Mouse (Mus musculus): ENCODE results near the gene Bnip3. TPM values are rescaled to one million over a fixed set of nuclear protein-coding genes. Genes with fewer than 3 reads are reported as not detected.
A peak's percentile ranks its signal among the peaks of the same experiment; 100 is the strongest.

Gene Bnip3
- polyA plus RNA-seq, 1 experiment from 2014 or later, result 63.0 TPM

- Histone ChIP-seq H3K27me3 (no peaks in the 10 kb centered on the region), H3K9me3 (no peaks in the 10 kb centered on the region), H3K27ac (no peak overlapping the region), H3K36me3 (replicated peaks) (peaks cover 37% of the 10 kb centered on the region), H3K4me3 (replicated peaks) (no peak overlapping the region), H3K4me2 (no peak overlapping the region), H3K9ac (peak overlapping the region; percentile 12; the same call in 1 of the 2 replicates), H3K4me1 (peaks cover 37% of the 10 kb centered on the region)
- no peak for ATAC-seq (ENCODE audit: low FRiP score)
These were observed 59.2 kb downstream of the Bnip3 start for GRCm38 (mm10) chr7:138850083-138850482.

DNA sequence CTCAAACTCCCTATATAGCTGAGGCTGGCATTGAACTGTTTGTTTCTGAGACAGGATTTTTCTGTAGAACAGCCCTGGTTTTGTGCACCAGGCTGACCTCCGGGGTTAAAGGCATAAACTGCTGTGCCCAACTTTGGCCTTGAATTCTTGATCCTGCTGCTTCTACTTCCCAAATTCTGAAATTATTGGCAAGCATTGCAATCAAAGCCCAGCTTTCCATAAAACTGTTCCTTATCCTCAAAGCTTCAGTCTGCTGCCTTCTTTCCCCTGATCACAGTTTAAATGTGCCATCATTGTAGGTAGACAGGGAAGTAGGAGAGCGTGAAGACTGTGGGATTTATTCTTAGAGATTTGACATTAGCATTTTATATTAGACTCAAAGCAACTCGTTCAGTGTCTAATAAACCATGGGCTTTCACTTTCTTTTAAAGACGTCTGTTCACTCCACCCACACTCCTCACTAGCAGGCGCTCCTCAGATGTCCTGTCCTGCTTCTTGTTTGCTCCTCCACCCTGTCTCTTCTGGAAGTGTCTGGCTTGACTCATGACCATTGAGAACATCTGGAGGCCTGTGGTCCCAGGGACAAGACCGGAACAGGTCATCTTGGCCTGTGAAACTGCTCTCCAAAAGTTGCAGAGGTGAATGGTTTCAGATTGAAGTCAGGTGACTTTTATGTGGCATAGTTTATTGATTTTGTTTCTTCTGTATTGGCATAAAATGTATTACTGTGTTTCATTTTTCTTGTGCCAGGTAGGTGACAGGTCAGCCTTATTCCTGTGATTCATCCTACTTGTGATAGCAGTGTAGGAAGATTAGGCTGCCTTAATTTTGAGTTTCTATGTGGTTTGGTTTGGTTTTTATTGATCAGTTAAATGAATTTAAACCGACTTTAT, 61.0 kb downstream of the Bnip3 start:
- no peaks in the 10 kb centered on the region for H3K27me3 ChIP-seq
- H3K4me1 ChIP-seq, result peaks cover 54% of the 10 kb centered on the region
- H3K36me3 ChIP-seq (replicated peaks), result peaks cover 28% of the 10 kb centered on the region
- H3K4me3 ChIP-seq (replicated peaks), result peak overlapping the region; percentile 99
- no peak overlapping the region for H3K9ac ChIP-seq
- no peaks in the 10 kb centered on the region for H3K9me3 ChIP-seq
- no peak overlapping the region for H3K27ac ChIP-seq
- H3K4me2 ChIP-seq, result peak overlapping the region; percentile 73
- no peak for ATAC-seq (ENCODE audit: low FRiP score)
- 82% methylated on average over 7 of the region's 7 CpGs for WGBS

- Histone ChIP-seq H3K36me3 (replicated peaks) (peaks cover 20% of the 10 kb centered on the region), H3K9me3 (no peaks in the 10 kb centered on the region), H3K4me1 (peaks cover 54% of the 10 kb centered on the region), H3K4me3 (replicated peaks) (peak overlapping the region; percentile 99), H3K27ac (0 out of 2 replicates have a peak overlapping the region, but pooled peaks have one; percentile 97), H3K9ac (peak overlapping the region; percentile 95), H3K4me2 (peak overlapping the region; percentile 73), H3K27me3 (no peaks in the 10 kb centered on the region)
- 63% methylated on average over 13 of the region's 13 CpGs for WGBS
- ATAC-seq (ENCODE audit: low FRiP score), result no peak
These were observed 61.8 kb downstream of the Bnip3 start for GRCm38 (mm10) chr7:138847316-138848027.

DNA sequence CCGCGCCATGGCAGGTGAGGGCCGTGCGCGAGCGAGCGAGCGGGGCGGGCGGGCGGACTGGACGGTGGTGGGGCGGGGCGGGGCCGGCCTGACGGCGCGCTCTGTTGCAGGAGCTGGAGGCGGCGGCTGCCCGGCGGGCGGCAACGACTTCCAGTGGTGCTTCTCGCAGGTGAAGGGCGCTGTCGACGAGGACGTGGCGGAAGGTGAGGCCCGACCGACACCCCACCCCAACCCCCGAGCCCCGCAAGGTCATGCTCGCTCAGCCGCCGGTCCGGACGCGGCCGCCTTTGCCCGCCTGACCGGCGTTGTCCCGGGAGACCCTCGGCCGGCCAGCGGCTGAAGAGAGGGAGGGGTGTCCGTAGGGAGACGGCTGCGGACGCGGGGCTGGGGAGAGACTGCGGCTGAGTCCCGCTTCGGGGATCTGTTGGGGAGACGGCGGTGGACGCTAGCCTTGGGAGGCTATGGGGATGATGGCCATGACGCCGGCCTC, 62.8 kb downstream of the Bnip3 start:
- Histone ChIP-seq H3K9ac (peak overlapping the region; percentile 95), H3K9me3 (no peaks in the 10 kb centered on the region), H3K36me3 (replicated peaks) (peaks cover 13% of the 10 kb centered on the region; the same call in 1 of the 2 replicates), H3K27me3 (no peaks in the 10 kb centered on the region), H3K4me2 (peak overlapping the region; percentile 73), H3K27ac (peak overlapping the region; percentile 97), H3K4me3 (replicated peaks) (peak overlapping the region; percentile 99), H3K4me1 (peaks cover 54% of the 10 kb centered on the region)
- WGBS, result 0% methylated on average over 35 of the region's 61 CpGs
- peak; percentile 86 for ATAC-seq (ENCODE audit: low FRiP score)

DNA sequence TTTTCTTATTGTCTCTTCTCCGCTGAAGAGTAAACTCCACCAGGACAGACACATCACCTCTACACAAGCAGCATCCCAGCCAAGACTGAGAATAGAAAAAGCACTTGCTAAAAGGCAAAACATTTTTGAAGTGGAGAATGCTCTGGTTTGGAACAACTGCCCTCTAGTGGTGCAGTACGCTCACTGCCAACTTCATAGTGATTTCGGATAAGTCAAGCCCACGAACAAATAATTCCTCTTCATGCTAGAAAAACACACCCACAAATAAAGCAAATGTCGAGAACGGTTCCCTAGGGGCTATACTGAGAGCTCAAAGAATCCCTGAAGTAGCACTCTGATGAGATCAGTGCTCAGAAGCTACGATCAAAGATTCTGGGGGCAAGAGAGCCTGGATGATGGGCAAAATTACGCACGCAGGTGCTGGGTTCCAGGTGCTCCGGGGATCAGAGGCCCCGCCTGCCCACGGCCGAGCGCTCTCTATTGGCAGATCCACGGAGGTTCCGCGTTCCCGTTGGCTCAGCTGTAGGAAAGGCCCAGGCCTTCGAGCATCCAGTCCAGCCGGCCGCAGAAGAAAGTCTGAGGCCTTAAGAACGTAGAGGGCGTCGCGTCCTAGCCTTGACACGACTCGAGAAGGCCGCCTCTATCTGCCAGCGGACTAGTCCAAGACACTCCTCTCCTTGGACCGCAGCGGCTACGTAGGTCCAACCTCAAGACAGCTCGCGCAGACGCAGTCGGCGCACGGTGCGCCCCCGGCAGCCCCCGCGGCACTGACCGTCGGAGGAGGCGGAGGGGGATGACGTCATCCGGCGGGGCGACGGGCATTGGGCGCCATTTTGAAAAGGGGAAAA, 63.6 kb downstream of the Bnip3 start, which contains the start of the genes Ppp2r2d and Mapk1ip1:
Gene Ppp2r2d (plus strand): TSS at position 536 of the 848 bp plus-strand sequence.
Gene Mapk1ip1 (minus strand): TSS at position 730 of the 848 bp plus-strand sequence.
- Histone ChIP-seq H3K9me3 (no peaks in the 10 kb centered on the region), H3K27me3 (no peaks in the 10 kb centered on the region), H3K27ac (peak within 1 kb of the TSS; percentile 97), H3K4me1 (peaks cover 54% of the 10 kb centered on the region), H3K4me2 (peak within 1 kb of the TSS; percentile 73), H3K36me3 (replicated peaks) (peaks cover 13% of the 10 kb centered on the region; the same call in 1 of the 2 replicates), H3K4me3 (replicated peaks) (peak within 1 kb of the TSS; percentile 99), H3K9ac (peak within 1 kb of the TSS; percentile 95)
- peak; percentile 94 for ATAC-seq (ENCODE audit: low FRiP score)
- under 1% methylated on average over 51 of the region's 51 CpGs for WGBS

DNA sequence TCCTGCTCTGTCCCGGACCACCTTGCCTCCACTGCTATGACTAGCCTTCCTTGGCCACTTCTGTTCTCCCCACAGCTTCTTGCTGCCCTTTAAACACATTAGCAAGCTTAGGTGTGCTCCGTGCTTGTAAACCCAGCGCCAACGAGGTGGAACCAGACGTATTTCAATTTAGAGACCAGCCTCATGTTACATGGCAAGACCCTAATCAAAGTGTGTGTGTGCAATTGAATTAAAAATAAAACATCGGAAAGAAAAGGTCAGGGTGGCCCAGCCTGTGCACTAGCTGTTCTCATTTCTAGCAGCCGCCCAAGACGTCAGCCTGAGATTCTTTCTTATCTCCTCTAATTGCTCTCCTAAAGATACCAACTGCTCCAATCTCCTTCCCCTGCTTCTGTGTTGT, 64.2 kb downstream of the Bnip3 start:
- 55% methylated on average over 8 of the region's 8 CpGs for WGBS
- H3K4me3 ChIP-seq (replicated peaks), result peak overlapping the region; percentile 99
- H3K4me1 ChIP-seq, result peaks cover 48% of the 10 kb centered on the region
- no peaks in the 10 kb centered on the region for H3K27me3 ChIP-seq
- peak overlapping the region; percentile 97 for H3K27ac ChIP-seq
- no peak for ATAC-seq (ENCODE audit: low FRiP score)
- H3K9me3 ChIP-seq, result no peaks in the 10 kb centered on the region
- H3K9ac ChIP-seq, result peak overlapping the region; percentile 95; the same call in 1 of the 2 replicates
- H3K36me3 ChIP-seq (replicated peaks), result peaks cover 7% of the 10 kb centered on the region; the same call in 1 of the 2 replicates
- peak overlapping the region; percentile 73 for H3K4me2 ChIP-seq

- H3K36me3 ChIP-seq (replicated peaks), result 0 out of 2 replicates have a peak, but pooled peaks cover under 1% of the 10 kb centered on the region
- no peak overlapping the region for H3K9ac ChIP-seq
- ATAC-seq (ENCODE audit: low FRiP score), result no peak
- no peak overlapping the region for H3K4me2 ChIP-seq
- H3K4me3 ChIP-seq (replicated peaks), result no peak overlapping the region
- H3K9me3 ChIP-seq, result no peaks in the 10 kb centered on the region
- H3K27ac ChIP-seq, result no peak overlapping the region
- no peaks in the 10 kb centered on the region for H3K27me3 ChIP-seq
- 92% methylated on average over 4 of the region's 4 CpGs for WGBS
- peaks cover 36% of the 10 kb centered on the region for H3K4me1 ChIP-seq
These were observed 65.9 kb downstream of the Bnip3 start for GRCm38 (mm10) chr7:138843421-138843820.

DNA sequence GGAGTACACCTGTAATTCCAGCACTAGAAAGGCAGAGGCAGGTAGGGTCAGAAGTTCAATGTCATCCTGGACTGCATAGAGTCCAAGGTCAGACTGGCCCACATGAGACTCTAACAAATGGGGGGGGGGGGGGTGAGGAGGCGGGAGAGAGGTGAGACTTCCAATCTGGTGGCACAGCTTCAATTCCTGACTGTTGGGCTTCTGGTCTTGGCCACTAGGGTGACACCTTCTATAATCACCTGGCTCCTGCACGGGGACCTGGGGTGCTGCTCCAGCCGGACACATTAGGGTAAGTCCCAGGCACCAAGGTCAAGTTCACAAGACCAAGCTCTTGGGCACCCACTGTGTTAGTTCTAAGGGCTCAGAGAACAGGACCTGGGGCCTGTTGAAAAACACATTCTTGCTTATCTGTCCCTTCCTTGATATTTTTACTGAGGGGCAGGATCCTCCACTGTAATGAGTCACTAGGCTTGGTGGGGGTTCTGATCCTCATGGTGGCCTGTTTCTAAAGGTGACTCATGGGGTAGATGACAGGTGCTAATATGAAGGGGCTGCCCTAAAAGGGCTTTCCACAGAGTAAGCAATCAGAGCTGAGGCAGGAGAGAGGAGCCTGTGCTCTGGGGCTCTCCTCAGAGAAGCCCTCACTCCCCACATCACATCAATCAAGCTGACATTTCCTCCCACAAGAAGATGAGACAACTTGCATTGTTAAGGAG, 67.7 kb downstream of the Bnip3 start:
- H3K4me2 ChIP-seq, result no peak overlapping the region
- peaks cover 21% of the 10 kb centered on the region for H3K4me1 ChIP-seq
- H3K27me3 ChIP-seq, result no peaks in the 10 kb centered on the region
- ATAC-seq (ENCODE audit: low FRiP score), result no peak
- no peak overlapping the region for H3K4me3 ChIP-seq (replicated peaks)
- WGBS, result 83% methylated on average over 3 of the region's 3 CpGs
- no peak overlapping the region for H3K9ac ChIP-seq
- no peaks in the 10 kb centered on the region for H3K9me3 ChIP-seq
- no peak overlapping the region for H3K27ac ChIP-seq
- H3K36me3 ChIP-seq (replicated peaks), result peaks cover 2% of the 10 kb centered on the region; the same call in 1 of the 2 replicates

Other genes with a start within 250 kb of the Bnip3 start
- 63.6 and 68.4 TPM in 2 replicates for gene Ppp2r2d, start 63.4 kb downstream of the Bnip3 start, polyA plus RNA-seq (2016; fragmentation: Nextera tagmentation; extraction: Ambion mirVana)
- gene Mapk1ip1, start 63.2 kb downstream of the Bnip3 start, polyA plus RNA-seq (2016; fragmentation: Nextera tagmentation; extraction: Ambion mirVana), result 12.3 and 16.2 TPM in 2 replicates
- gene Jakmip3, start 31.2 kb upstream of the Bnip3 start, polyA plus RNA-seq (2016; fragmentation: Nextera tagmentation; extraction: Ambion mirVana), result 0.83 TPM in 2 replicates
- 139 and 143 TPM in 2 replicates for gene Dpysl4, start 176.5 kb upstream of the Bnip3 start, polyA plus RNA-seq (2016; fragmentation: Nextera tagmentation; extraction: Ambion mirVana)